Mouse (Mus musculus) heart, embryonic 13.5 days (tissue): ENCODE results near the gene Gm10277. TPM values are rescaled to one million over a fixed set of nuclear protein-coding genes. Genes with fewer than 3 reads are reported as not detected.

ENCODE experiments used
- ATAC-seq: fragments of 200-750 bp; cut with Nextera tagmentation; 2 replicates; pipeline ENCODE4 v1.8.0; 2017; ENCODE audit warnings: moderate TSS enrichment; ENCODE audit not compliant: insufficient number of reproducible peaks, low FRiP score, low TSS enrichment; ENCODE audit errors: extremely low read depth
- H3K27ac ChIP-seq: fragments of 300-500 bp; sonication (generic); replicated peaks from 2 replicates; pipeline ENCODE4 v1.5.1; 2015; ENCODE audit warnings: moderate library complexity, mild to moderate bottlenecking, inconsistent platforms
- H3K27me3 ChIP-seq: fragments of 300-500 bp; sonication (generic); replicated peaks from 2 replicates; pipeline ENCODE4 v1.6.1; 2015; ENCODE audit warnings: mild to moderate bottlenecking, inconsistent platforms
- H3K36me3 ChIP-seq: fragments of 300-500 bp; sonication (generic); 2 replicates; pipeline ENCODE4 v1.6.1; 2015; ENCODE audit warnings: mild to moderate bottlenecking, inconsistent platforms
- H3K4me1 ChIP-seq: fragments of 300-500 bp; sonication (generic); 2 replicates; pipeline ENCODE4 v1.6.1; 2015; ENCODE audit warnings: inconsistent platforms
- H3K4me2 ChIP-seq: fragments of 300-500 bp; sonication (generic); 2 replicates; pipeline ENCODE4 v1.6.1; 2015; ENCODE audit warnings: inconsistent platforms, mild to moderate bottlenecking, moderate library complexity
- H3K4me3 ChIP-seq: fragments of 300-500 bp; sonication (generic); 2 replicates; pipeline ENCODE4 v1.5.1; 2015; ENCODE audit warnings: moderate library complexity, mild to moderate bottlenecking, inconsistent platforms
- H3K9ac ChIP-seq: fragments of 300-500 bp; sonication (generic); 2 replicates; pipeline ENCODE4 v1.6.1; 2015; ENCODE audit warnings: inconsistent platforms, mild to moderate bottlenecking, moderate library complexity
- H3K9me3 ChIP-seq: fragments of 300-500 bp; sonication (generic); 2 replicates; pipeline ENCODE4 v1.6.1; 2016; ENCODE audit warnings: inconsistent platforms
- WGBS: fragments of 180-500 bp; shearing (Covaris S2); methylation state at CpG from one replicate; pipeline ENCODE4 v1.1.7; 2015; ENCODE audit warnings: mixed read lengths; 5-methylcytosine and 5-hydroxymethylcytosine counted together
- polyA plus RNA-seq: library from polyadenylated mRNA; unstranded; fragments of >200 nt; fragmentation: Nextera tagmentation; extraction: Ambion mirVana; gene quantifications from 2 replicates; pipeline ENCODE4 v1.2.1, GENCODE M21; 2015

Gene Gm10277
- polyA plus RNA-seq, 1 experiment from 2014 or later = 1.1 TPM

GRCm38 (mm10) chr11:77822781-77823180 is 35.2 kb upstream of the Gm10277 start:
- no peak overlapping the region for H3K4me2 ChIP-seq
- ATAC-seq = no peak
- H3K4me1 ChIP-seq = peaks cover 20% of the 10 kb centered on the region
- H3K27me3 ChIP-seq = no peaks in the 10 kb centered on the region
- peaks cover 98% of the 10 kb centered on the region for H3K36me3 ChIP-seq
- WGBS = 22% methylated on average over 7 of the region's 7 CpGs
- no peak overlapping the region for H3K4me3 ChIP-seq
- H3K9me3 ChIP-seq = no peaks in the 10 kb centered on the region
- no peak overlapping the region for H3K9ac ChIP-seq
- H3K27ac ChIP-seq = no peak overlapping the region

GRCm38 (mm10) chr11:77821648-77822047 is 34.1 kb upstream of the Gm10277 start:
- Histone ChIP-seq H3K4me3 (no peak overlapping the region), H3K4me1 (peaks cover 22% of the 10 kb centered on the region), H3K27ac (no peak overlapping the region), H3K36me3 (peaks cover 100% of the 10 kb centered on the region), H3K9me3 (no peaks in the 10 kb centered on the region), H3K27me3 (no peaks in the 10 kb centered on the region), H3K4me2 (no peak overlapping the region), H3K9ac (no peak overlapping the region)
- WGBS = 33% methylated on average over 8 of the region's 8 CpGs
- no peak for ATAC-seq

GRCm38 (mm10) chr11:77816003-77816402 is 28.5 kb upstream of the Gm10277 start:
- H3K4me1 ChIP-seq = peaks cover 26% of the 10 kb centered on the region
- H3K4me2 ChIP-seq = no peak overlapping the region
- no peaks in the 10 kb centered on the region for H3K9me3 ChIP-seq
- H3K27me3 ChIP-seq = no peaks in the 10 kb centered on the region
- no peak for ATAC-seq
- H3K36me3 ChIP-seq = peaks cover 98% of the 10 kb centered on the region
- WGBS = 23% methylated on average over 3 of the region's 3 CpGs
- 0 out of 2 replicates have a peak overlapping the region, but pooled peaks have one; percentile 0 for H3K27ac ChIP-seq
- no peak overlapping the region for H3K4me3 ChIP-seq
- H3K9ac ChIP-seq = no peak overlapping the region

- Histone ChIP-seq H3K4me1 (peaks cover 46% of the 10 kb centered on the region), H3K27me3 (no peaks in the 10 kb centered on the region), H3K36me3 (peaks cover 94% of the 10 kb centered on the region), H3K4me3 (no peak overlapping the region), H3K9me3 (no peaks in the 10 kb centered on the region), H3K27ac (no peak overlapping the region), H3K9ac (no peak overlapping the region), H3K4me2 (no peak overlapping the region)
- WGBS = 58% methylated on average over 2 of the region's 2 CpGs
- ATAC-seq = no peak
These were observed 26.4 kb upstream of the Gm10277 start for GRCm38 (mm10) chr11:77813969-77814368.

GRCm38 (mm10) chr11:77810018-77810417 is 22.5 kb upstream of the Gm10277 start:
- H3K27ac ChIP-seq = no peak overlapping the region
- no peak overlapping the region for H3K4me2 ChIP-seq
- 50% methylated on average over 6 of the region's 6 CpGs for WGBS
- H3K27me3 ChIP-seq = no peaks in the 10 kb centered on the region
- no peak overlapping the region for H3K4me3 ChIP-seq
- peaks cover 68% of the 10 kb centered on the region for H3K4me1 ChIP-seq
- H3K9me3 ChIP-seq = no peaks in the 10 kb centered on the region
- peak overlapping the region; percentile 33; the same call in 1 of the 2 replicates for H3K9ac ChIP-seq
- no peak for ATAC-seq
- H3K36me3 ChIP-seq = peaks cover 66% of the 10 kb centered on the region

GRCm38 (mm10) chr11:77809215-77809614 is 21.7 kb upstream of the Gm10277 start:
- Histone ChIP-seq H3K4me1 (peaks cover 75% of the 10 kb centered on the region), H3K27ac (peak overlapping the region; percentile 80; the same call in 1 of the 2 replicates), H3K36me3 (peaks cover 58% of the 10 kb centered on the region), H3K4me2 (no peak overlapping the region), H3K27me3 (no peaks in the 10 kb centered on the region), H3K9me3 (no peaks in the 10 kb centered on the region), H3K4me3 (no peak overlapping the region), H3K9ac (peak overlapping the region; percentile 33)
- WGBS = 63% methylated on average over 4 of the region's 4 CpGs
- no peak for ATAC-seq

GRCm38 (mm10) chr11:77808051-77808465 is 20.5 kb upstream of the Gm10277 start:
- Histone ChIP-seq H3K4me3 (no peak overlapping the region), H3K9me3 (no peaks in the 10 kb centered on the region), H3K27ac (peak overlapping the region; percentile 80), H3K4me1 (peaks cover 77% of the 10 kb centered on the region), H3K9ac (peak overlapping the region; percentile 71), H3K27me3 (no peaks in the 10 kb centered on the region), H3K4me2 (peak overlapping the region; percentile 35), H3K36me3 (peaks cover 52% of the 10 kb centered on the region)
- 26% methylated on average over 5 of the region's 5 CpGs for WGBS
- no peak for ATAC-seq

GRCm38 (mm10) chr11:77806855-77807254 is 19.3 kb upstream of the Gm10277 start:
- no peak overlapping the region for H3K4me3 ChIP-seq
- peaks cover 42% of the 10 kb centered on the region for H3K36me3 ChIP-seq
- H3K9me3 ChIP-seq = no peaks in the 10 kb centered on the region
- ATAC-seq = no peak
- H3K27me3 ChIP-seq = no peaks in the 10 kb centered on the region
- no peak overlapping the region for H3K4me2 ChIP-seq
- peaks cover 89% of the 10 kb centered on the region for H3K4me1 ChIP-seq
- WGBS = 54% methylated on average over 6 of the region's 6 CpGs
- H3K9ac ChIP-seq = peak overlapping the region; percentile 71
- H3K27ac ChIP-seq = peak overlapping the region; percentile 80

GRCm38 (mm10) chr11:77806218-77806617 is 18.7 kb upstream of the Gm10277 start:
- H3K9ac ChIP-seq = peak overlapping the region; percentile 71
- H3K9me3 ChIP-seq = no peaks in the 10 kb centered on the region
- 8% methylated on average over 2 of the region's 2 CpGs for WGBS
- no peak for ATAC-seq
- H3K4me3 ChIP-seq = no peak overlapping the region
- H3K27ac ChIP-seq = peak overlapping the region; percentile 80; the same call in 1 of the 2 replicates
- no peaks in the 10 kb centered on the region for H3K27me3 ChIP-seq
- H3K4me1 ChIP-seq = peaks cover 95% of the 10 kb centered on the region
- peaks cover 35% of the 10 kb centered on the region for H3K36me3 ChIP-seq
- 0 out of 2 replicates have a peak overlapping the region, but pooled peaks have one; percentile 17 for H3K4me2 ChIP-seq

- Histone ChIP-seq H3K4me3 (peak overlapping the region; percentile 63), H3K36me3 (peaks cover 7% of the 10 kb centered on the region; the same call in 1 of the 2 replicates), H3K4me2 (peak overlapping the region; percentile 74), H3K27me3 (no peaks in the 10 kb centered on the region), H3K9me3 (no peaks in the 10 kb centered on the region), H3K9ac (peak overlapping the region; percentile 91), H3K4me1 (peaks cover 79% of the 10 kb centered on the region), H3K27ac (peak overlapping the region; percentile 100)
- WGBS = 16% methylated on average over 9 of the region's 9 CpGs
- ATAC-seq = no peak
These were observed 14.9 kb upstream of the Gm10277 start for GRCm38 (mm10) chr11:77802341-77802865.

- no peaks in the 10 kb centered on the region for H3K27me3 ChIP-seq
- no peaks in the 10 kb centered on the region for H3K9me3 ChIP-seq
- ATAC-seq = peak; percentile 84
- peaks cover 7% of the 10 kb centered on the region; the same call in 1 of the 2 replicates for H3K36me3 ChIP-seq
- H3K27ac ChIP-seq = peak overlapping the region; percentile 100
- H3K4me3 ChIP-seq = peak overlapping the region; percentile 63
- 3% methylated on average over 15 of the region's 15 CpGs for WGBS
- H3K4me2 ChIP-seq = peak overlapping the region; percentile 74
- H3K9ac ChIP-seq = peak overlapping the region; percentile 91
- peaks cover 66% of the 10 kb centered on the region for H3K4me1 ChIP-seq
These were observed 13.5 kb upstream of the Gm10277 start for GRCm38 (mm10) chr11:77800869-77801701.
